Mouse (Mus musculus): ENCODE measurements around the gene Gnb1l.

- no peak for TF ChIP-seq POLR2A (IDR thresholded peaks at IDR 0.05; ENCODE audit: borderline replicate concordance, control insufficient read depth, low read depth, low read length)
- TF ChIP-seq CTCF (IDR thresholded peaks at IDR 0.05; ENCODE audit: control insufficient read depth, insufficient read depth, low read length) = no peak
Observed at GRCm38 (mm10) chr16:18528656-18529055, 30.1 kb downstream of the Gnb1l start.

Measured in bone marrow, adult 2 months (tissue).